Mouse (Mus musculus) lung, embryonic 15.5 days (tissue): ENCODE results near the gene Vamp2. TPM values are rescaled to one million over a fixed set of nuclear protein-coding genes. Genes with fewer than 3 reads are reported as not detected.

Experiments
- ATAC-seq: fragments of 200-750 bp; cut with Nextera tagmentation; 2 replicates; pipeline ENCODE4 v1.8.0; 2017; ENCODE audit warnings: moderate number of reproducible peaks, borderline replicate concordance; ENCODE audit not compliant: low FRiP score, low TSS enrichment; ENCODE audit errors: extremely low read depth
- H3K27ac ChIP-seq: fragments of 300-500 bp; sonication (generic); 2 replicates; pipeline ENCODE4 v1.5.1; 2015; ENCODE audit warnings: moderate library complexity, mild to moderate bottlenecking, inconsistent platforms
- H3K27me3 ChIP-seq: fragments of 300-500 bp; sonication (generic); 2 replicates; pipeline ENCODE4 v1.6.1; 2015; ENCODE audit warnings: inconsistent platforms
- H3K36me3 ChIP-seq: fragments of 300-500 bp; sonication (generic); 2 replicates; pipeline ENCODE4 v1.6.1; 2015; ENCODE audit warnings: inconsistent platforms
- H3K4me1 ChIP-seq: fragments of 300-500 bp; sonication (generic); 2 replicates; pipeline ENCODE4 v1.6.1; 2015; ENCODE audit warnings: inconsistent platforms
- H3K4me2 ChIP-seq: fragments of 300-500 bp; sonication (generic); 2 replicates; pipeline ENCODE4 v1.6.1; 2015; ENCODE audit warnings: inconsistent platforms, mild to moderate bottlenecking, moderate library complexity
- H3K4me3 ChIP-seq: fragments of 300-500 bp; sonication (generic); 2 replicates; pipeline ENCODE4 v1.5.1; 2015; ENCODE audit warnings: mild to moderate bottlenecking, inconsistent platforms
- H3K9ac ChIP-seq: fragments of 300-500 bp; sonication (generic); 2 replicates; pipeline ENCODE4 v1.6.1; 2015; ENCODE audit warnings: inconsistent platforms
- H3K9me3 ChIP-seq: fragments of 300-500 bp; sonication (generic); 2 replicates; pipeline ENCODE4 v1.6.1; 2016; ENCODE audit warnings: inconsistent platforms
- WGBS: fragments of 180-500 bp; shearing (Covaris S2); methylation state at CpG from one replicate; pipeline ENCODE4 v1.1.7; 2015; 5-methylcytosine and 5-hydroxymethylcytosine counted together
- polyA plus RNA-seq: library from polyadenylated mRNA; unstranded; fragments of >200 nt; fragmentation: Nextera tagmentation; extraction: Ambion mirVana; gene quantifications from 2 replicates; pipeline ENCODE4 v1.2.1, GENCODE M21; 2015

The Vamp2 gene
- polyA plus RNA-seq, 1 experiment from 2014 or later = 66.6 TPM

- Histone ChIP-seq H3K27ac (peak within 1 kb of the TSS; percentile 98), H3K9me3 (no peaks in the 10 kb centered on the region), H3K4me1 (peaks cover 47% of the 10 kb centered on the region), H3K36me3 (no peaks in the 10 kb centered on the region), H3K4me3 (peak within 1 kb of the TSS; percentile 80), H3K4me2 (peak within 1 kb of the TSS; percentile 94), H3K9ac (peak within 1 kb of the TSS; percentile 78), H3K27me3 (no peaks in the 10 kb centered on the region)
- peak; percentile 72 for ATAC-seq
- WGBS = under 1% methylated on average over 65 of the region's 66 CpGs
Measured at GRCm38 (mm10) chr11:69122336-69122951, 34.2 kb downstream of the Vamp2 start, which contains the start of gene 9130213A22Rik. Gene 9130213A22Rik (minus strand): TSS chr11:69122589.

DNA sequence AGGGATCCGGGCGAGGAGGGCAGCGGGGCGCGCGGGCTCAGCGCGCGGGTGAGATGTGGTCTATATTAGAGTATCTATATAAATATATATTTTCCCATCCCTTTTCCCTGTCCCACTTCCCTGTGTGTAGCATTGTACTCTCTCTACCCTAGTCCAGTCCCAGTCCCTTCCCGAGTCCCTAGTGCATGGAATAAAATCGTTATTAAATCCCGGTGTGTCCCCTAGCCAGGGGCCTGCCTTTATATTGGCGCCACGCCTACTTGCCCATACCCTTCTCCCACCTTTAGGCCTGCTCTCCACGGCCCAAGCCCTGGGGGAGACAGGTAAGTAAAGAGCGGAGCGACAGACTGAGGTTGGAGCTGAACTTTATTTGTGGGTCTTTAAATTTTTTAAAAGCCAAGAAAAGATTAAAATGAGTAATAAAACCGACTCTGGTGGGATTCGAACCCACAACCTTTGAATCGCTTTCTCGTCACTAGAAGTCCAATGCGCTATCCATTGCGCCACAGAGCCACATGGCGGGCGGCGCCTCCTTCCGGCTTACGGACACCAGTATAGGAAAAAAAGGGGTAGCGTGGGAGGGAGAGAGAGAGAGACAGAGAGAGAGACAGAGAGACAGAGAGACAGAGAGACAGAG is 34.9 kb downstream of the Vamp2 start:
- Histone ChIP-seq H3K27ac (peak overlapping the region; percentile 98), H3K9ac (peak overlapping the region; percentile 78), H3K4me1 (peaks cover 44% of the 10 kb centered on the region), H3K4me3 (peak overlapping the region; percentile 80), H3K9me3 (no peaks in the 10 kb centered on the region), H3K36me3 (no peaks in the 10 kb centered on the region), H3K4me2 (peak overlapping the region; percentile 94), H3K27me3 (peaks cover 3% of the 10 kb centered on the region; the same call in 1 of the 2 replicates)
- WGBS = 2% methylated on average over 29 of the region's 29 CpGs
- ATAC-seq = peak; percentile 1

- Histone ChIP-seq H3K9me3 (no peaks in the 10 kb centered on the region), H3K4me1 (peaks cover 42% of the 10 kb centered on the region), H3K27me3 (peaks cover 4% of the 10 kb centered on the region; the same call in 1 of the 2 replicates), H3K4me2 (peak overlapping the region; percentile 94), H3K4me3 (peak overlapping the region; percentile 80), H3K27ac (peak overlapping the region; percentile 80), H3K36me3 (no peaks in the 10 kb centered on the region), H3K9ac (peak overlapping the region; percentile 49)
- ATAC-seq = peak; percentile 48
- under 1% methylated on average over 31 of the region's 31 CpGs for WGBS
Measured at GRCm38 (mm10) chr11:69123693-69124497, 35.6 kb downstream of the Vamp2 start.

DNA sequence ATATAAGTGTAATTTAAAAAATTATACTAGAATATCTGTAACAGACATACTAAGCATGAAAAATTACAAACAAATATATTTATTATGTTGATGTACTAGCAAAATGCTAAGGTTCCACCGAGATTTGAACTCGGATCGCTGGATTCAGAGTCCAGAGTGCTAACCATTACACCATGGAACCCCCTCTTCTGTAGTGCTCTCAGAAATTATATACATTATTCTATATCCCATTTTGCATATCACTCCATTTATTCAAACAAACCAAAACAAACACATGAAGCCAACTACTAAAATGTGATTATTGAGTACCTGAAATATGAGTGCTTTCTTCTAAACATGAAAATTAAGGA is 36.2 kb downstream of the Vamp2 start:
- peak overlapping the region; percentile 80 for H3K4me3 ChIP-seq
- H3K9ac ChIP-seq = no peak overlapping the region
- H3K27ac ChIP-seq = no peak overlapping the region
- peaks cover 37% of the 10 kb centered on the region for H3K4me1 ChIP-seq
- WGBS = under 1% methylated on average over 3 of the region's 3 CpGs
- no peaks in the 10 kb centered on the region for H3K36me3 ChIP-seq
- no peak; the same call in 1 of the 2 replicates for ATAC-seq
- H3K4me2 ChIP-seq = peak overlapping the region; percentile 94
- no peaks in the 10 kb centered on the region for H3K9me3 ChIP-seq
- peaks cover 4% of the 10 kb centered on the region; the same call in 1 of the 2 replicates for H3K27me3 ChIP-seq

- H3K36me3 ChIP-seq = no peaks in the 10 kb centered on the region
- peak overlapping the region; percentile 52 for H3K27ac ChIP-seq
- H3K9ac ChIP-seq = peak overlapping the region; percentile 50
- WGBS = under 1% methylated on average over 24 of the region's 24 CpGs
- peaks cover 4% of the 10 kb centered on the region; the same call in 1 of the 2 replicates for H3K27me3 ChIP-seq
- H3K9me3 ChIP-seq = no peaks in the 10 kb centered on the region
- H3K4me2 ChIP-seq = peak overlapping the region; percentile 95
- ATAC-seq = peak; percentile 9; the same call in 1 of the 2 replicates
- H3K4me1 ChIP-seq = peaks cover 29% of the 10 kb centered on the region
- peak overlapping the region; percentile 67 for H3K4me3 ChIP-seq
Measured at GRCm38 (mm10) chr11:69125041-69125851, 37.0 kb downstream of the Vamp2 start.

GRCm38 (mm10) chr11:69125852-69125918 is 37.4 kb downstream of the Vamp2 start, which contains the start of gene Aloxe3:
Gene Aloxe3 (plus strand): TSS chr11:69125896.
- Histone ChIP-seq H3K9ac (peak within 1 kb of the TSS; percentile 50), H3K27me3 (peaks cover 4% of the 10 kb centered on the region; the same call in 1 of the 2 replicates), H3K4me3 (peak within 1 kb of the TSS; percentile 67), H3K4me1 (peaks cover 24% of the 10 kb centered on the region), H3K9me3 (no peaks in the 10 kb centered on the region), H3K27ac (peak within 1 kb of the TSS; percentile 52), H3K36me3 (no peaks in the 10 kb centered on the region), H3K4me2 (peak within 1 kb of the TSS; percentile 95)
- WGBS = 2% methylated on average over 3 of the region's 3 CpGs
- ATAC-seq = no peak

- peaks cover 20% of the 10 kb centered on the region for H3K4me1 ChIP-seq
- H3K36me3 ChIP-seq = no peaks in the 10 kb centered on the region
- no peak for ATAC-seq
- H3K4me2 ChIP-seq = peak overlapping the region; percentile 95
- no peaks in the 10 kb centered on the region for H3K9me3 ChIP-seq
- H3K9ac ChIP-seq = peak overlapping the region; percentile 50
- H3K4me3 ChIP-seq = peak overlapping the region; percentile 67
- H3K27ac ChIP-seq = peak overlapping the region; percentile 52; the same call in 1 of the 2 replicates
- H3K27me3 ChIP-seq = peaks cover 4% of the 10 kb centered on the region; the same call in 1 of the 2 replicates
- 9% methylated on average over 20 of the region's 20 CpGs for whole genome bisulfite sequencing
Measured at GRCm38 (mm10) chr11:69125919-69126705, 37.8 kb downstream of the Vamp2 start.

DNA sequence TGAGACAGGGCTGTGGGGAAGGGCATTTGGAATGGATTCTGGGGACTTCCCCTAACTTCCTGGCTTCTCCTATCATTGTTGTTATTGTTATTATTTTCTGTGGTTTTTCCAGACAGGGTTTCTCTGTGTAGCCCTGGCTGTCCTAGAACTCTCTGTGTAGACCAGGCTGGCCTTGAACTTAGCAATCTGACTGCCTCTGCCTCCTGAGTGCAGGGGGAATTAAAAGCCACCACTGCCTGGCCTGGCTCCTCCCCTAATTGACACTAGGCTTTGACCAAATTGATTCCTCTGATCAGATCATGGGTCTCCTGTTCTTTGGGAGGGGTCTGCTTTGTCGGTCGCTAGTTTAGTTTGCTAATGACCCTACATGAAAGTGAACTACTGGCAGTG is 38.4 kb downstream of the Vamp2 start:
- Histone ChIP-seq H3K27me3 (peaks cover 4% of the 10 kb centered on the region; the same call in 1 of the 2 replicates), H3K27ac (no peak overlapping the region), H3K9ac (no peak overlapping the region), H3K4me3 (peak overlapping the region; percentile 67; the same call in 1 of the 2 replicates), H3K4me1 (peaks cover 16% of the 10 kb centered on the region), H3K36me3 (no peaks in the 10 kb centered on the region), H3K9me3 (no peaks in the 10 kb centered on the region), H3K4me2 (peak overlapping the region; percentile 95)
- no peak for ATAC-seq
- WGBS = 38% methylated on average over 2 of the region's 2 CpGs

DNA sequence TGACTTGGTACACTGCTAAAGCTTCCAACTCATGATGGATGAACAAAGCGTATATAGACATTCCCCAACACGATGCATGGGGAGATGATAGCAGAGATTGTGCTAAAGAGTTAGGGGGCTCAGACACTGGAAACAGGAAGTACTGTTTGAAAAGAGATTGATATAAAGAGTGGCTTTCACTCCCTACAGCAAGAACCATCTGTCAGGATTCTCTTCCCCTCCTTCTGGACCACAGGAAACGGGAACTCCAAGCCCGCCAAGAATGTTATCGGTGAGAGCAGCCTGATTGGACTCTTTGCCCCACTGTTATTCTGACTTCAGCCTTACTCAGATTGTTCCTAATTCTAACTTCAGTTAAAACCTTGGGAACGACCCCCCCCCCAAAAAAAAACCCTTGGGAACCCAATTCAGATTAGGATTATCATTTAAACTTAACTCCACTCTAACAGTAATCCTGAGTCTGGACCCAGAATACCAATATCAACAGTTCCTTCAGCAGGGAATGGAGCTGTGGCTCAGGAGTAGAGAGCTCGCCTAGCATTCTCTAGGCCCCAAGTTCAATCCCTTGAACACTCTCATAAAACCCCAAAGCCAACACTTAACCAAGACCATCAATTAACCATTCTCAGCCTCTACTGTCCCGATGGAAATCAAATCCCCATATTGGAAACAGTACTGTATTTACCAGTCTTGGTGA is 40.3 kb downstream of the Vamp2 start:
- Histone ChIP-seq H3K4me3 (no peak overlapping the region), H3K27me3 (peaks cover 8% of the 10 kb centered on the region; the same call in 1 of the 2 replicates), H3K36me3 (no peaks in the 10 kb centered on the region), H3K27ac (no peak overlapping the region), H3K9ac (no peak overlapping the region), H3K4me1 (peaks cover 15% of the 10 kb centered on the region), H3K9me3 (no peaks in the 10 kb centered on the region), H3K4me2 (no peak overlapping the region)
- no peak for ATAC-seq
- WGBS = 57% methylated on average over 8 of the region's 8 CpGs

DNA sequence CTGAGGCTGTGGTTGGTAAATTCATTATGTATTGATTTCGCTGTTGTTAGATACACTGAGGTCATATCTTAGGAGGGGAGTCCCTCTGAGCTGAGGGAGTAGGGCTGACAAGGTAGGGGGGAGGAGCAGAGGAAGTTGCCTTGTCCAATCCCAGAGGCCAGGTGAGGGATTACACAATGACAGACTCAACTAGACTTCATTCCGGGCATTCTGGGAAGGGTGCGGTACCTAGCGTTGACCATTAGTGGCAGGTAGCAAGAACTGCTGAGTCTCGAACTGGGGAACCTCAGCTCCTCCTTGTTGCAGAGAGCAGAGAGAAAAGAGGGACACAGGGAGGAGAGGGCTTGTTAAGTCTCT is 45.3 kb downstream of the Vamp2 start:
- no peaks in the 10 kb centered on the region for H3K36me3 ChIP-seq
- H3K4me1 ChIP-seq = peaks cover 13% of the 10 kb centered on the region; the same call in 1 of the 2 replicates
- H3K9me3 ChIP-seq = no peaks in the 10 kb centered on the region
- WGBS = 20% methylated on average over 5 of the region's 5 CpGs
- H3K27ac ChIP-seq = no peak overlapping the region
- peak overlapping the region; percentile 31; the same call in 1 of the 2 replicates for H3K9ac ChIP-seq
- 0 out of 2 replicates have a peak, but pooled peaks cover 4% of the 10 kb centered on the region for H3K27me3 ChIP-seq
- peak overlapping the region; percentile 46 for H3K4me3 ChIP-seq
- peak; percentile 4; the same call in 1 of the 2 replicates for ATAC-seq
- H3K4me2 ChIP-seq = peak overlapping the region; percentile 82
